Mouse (Mus musculus) liver, embryonic 14.5 days (tissue): ENCODE results near the gene Cacna2d2. TPM values are rescaled to one million over a fixed set of nuclear protein-coding genes. Genes with fewer than 3 reads are reported as not detected.

Experiments used
- ATAC-seq: fragments of 200-750 bp; cut with Nextera tagmentation; 2 replicates; pipeline ENCODE4 v1.8.0; 2017; ENCODE audit warnings: moderate number of reproducible peaks, mild to moderate bottlenecking, moderate library complexity; ENCODE audit not compliant: insufficient read depth
- DNase-seq, 3 experiments: peaks; one replicate each; pipeline ENCODE4 v3.0.0-alpha.2; 2012 to 2013; ENCODE audit warnings: low read depth in 3 of 3, low spot score in 3 of 3
- H3K27ac ChIP-seq: fragments of 300-500 bp; sonication (generic); 2 replicates; pipeline ENCODE4 v1.5.1; 2014; ENCODE audit warnings: moderate library complexity, mild to moderate bottlenecking, control low read depth, inconsistent platforms
- H3K27me3 ChIP-seq: fragments of 300-500 bp; sonication (generic); 2 replicates; pipeline ENCODE4 v1.6.1; 2014; ENCODE audit warnings: mild to moderate bottlenecking, low read length, moderate library complexity; ENCODE audit not compliant: control insufficient read depth, insufficient read depth
- H3K36me3 ChIP-seq: fragments of 300-500 bp; sonication (generic); replicated peaks from 2 replicates; pipeline ENCODE4 v1.6.1; 2014; ENCODE audit warnings: low read depth; ENCODE audit not compliant: control insufficient read depth, insufficient read depth
- H3K4me1 ChIP-seq, 2 experiments: fragments of 200-500 bp in 1 of 2; fragments of 300-500 bp in 1 of 2; sonication (generic) in 1 of 2; replicated peaks; 2 replicates each; pipeline ENCODE4 v1.6.1; 2012 to 2014; ENCODE audit warnings: antibody characterized with exemption in 1 of 2, inconsistent platforms in 1 of 2, low read length in 1 of 2; ENCODE audit not compliant: control insufficient read depth in 2 of 2, insufficient read depth in 2 of 2
- H3K4me2 ChIP-seq: fragments of 300-500 bp; sonication (generic); 2 replicates; pipeline ENCODE4 v1.6.1; 2014; ENCODE audit warnings: low read depth, mild to moderate bottlenecking, control low read depth, moderate library complexity
- H3K4me3 ChIP-seq, 2 experiments: fragments of 200-500 bp in 1 of 2; fragments of 300-500 bp in 1 of 2; sonication (generic) in 1 of 2; 2 replicates each; pipeline ENCODE4 v1.5.1; 2012 to 2014; ENCODE audit warnings: low read depth in 2 of 2, low read length in 2 of 2, mild to moderate bottlenecking in 2 of 2, control low read depth in 1 of 2, inconsistent platforms in 1 of 2, moderate library complexity in 1 of 2; ENCODE audit not compliant: insufficient read depth in 1 of 2
- H3K9ac ChIP-seq: fragments of 300-500 bp; sonication (generic); replicated peaks from 2 replicates; pipeline ENCODE4 v1.6.1; 2014; ENCODE audit warnings: mild to moderate bottlenecking, control low read depth, moderate library complexity
- H3K9me3 ChIP-seq: fragments of 300-500 bp; sonication (generic); 2 replicates; pipeline ENCODE4 v1.6.1; 2016; ENCODE audit warnings: low read length, mixed read lengths; ENCODE audit not compliant: control insufficient read depth
- CTCF ChIP-seq: IDR thresholded peaks from 2 replicates; pipeline ENCODE4 v1.5.1; 2016; ENCODE audit warnings: antibody characterized with exemption, low read depth, control low read depth
- EP300 ChIP-seq: IDR thresholded peaks from 2 replicates; pipeline ENCODE4 v1.6.1; 2016; ENCODE audit warnings: antibody characterized with exemption, low read depth
- WGBS: fragments of 180-500 bp; shearing (Covaris S2); extraction: QIAGEN DNeasy Blood & Tissue Kit; methylation state at CpG from one replicate; pipeline ENCODE4 v1.1.7; 2014; ENCODE audit not compliant: insufficient replicate concordance; 5-methylcytosine and 5-hydroxymethylcytosine counted together
- polyA plus RNA-seq, 2 experiments: library from polyadenylated mRNA; depleted of rRNA in 1 of 2; stranded (reverse) in 1 of 2; unstranded in 1 of 2; fragments of >200 nt; fragmentation: Nextera tagmentation in 1 of 2; extraction: Ambion mirVana in 1 of 2; gene quantifications; 2 replicates each; pipeline versions ENCODE4 v1.2.1 to v1.2.3; 2012 to 2014

Gene Cacna2d2
- polyA plus RNA-seq, 2 experiments: 0.06 TPM; not detected in 1

DNA sequence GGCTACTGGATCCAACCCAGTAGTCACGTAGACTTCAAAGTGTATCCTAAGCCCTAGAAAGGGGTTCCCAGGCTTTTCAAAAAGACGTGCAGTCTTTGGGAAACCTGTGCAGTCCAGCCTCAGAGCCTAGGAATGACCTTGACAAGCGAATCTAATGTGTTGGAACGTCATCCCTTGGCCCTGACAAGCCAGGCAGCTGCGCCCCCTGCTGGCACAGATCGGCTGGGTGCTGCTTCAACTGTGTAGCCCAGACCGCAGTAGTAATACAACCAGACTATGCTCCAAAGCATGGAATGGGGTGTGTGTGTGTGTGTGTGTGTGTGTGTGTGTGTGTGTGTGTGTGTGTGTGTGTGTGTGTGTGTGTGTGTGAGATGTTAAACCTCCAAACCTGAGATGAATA, 64.1 kb downstream of the Cacna2d2 start:
- 12% methylated on average over 7 of the region's 7 CpGs for WGBS
- Histone ChIP-seq H3K4me2 (peak overlapping the region; percentile 36), H3K9me3 (no peaks in the 10 kb centered on the region), H3K4me1 (peaks cover 18 to 25% of the 10 kb centered on the region in 2 experiments), H3K36me3 (no peaks in the 10 kb centered on the region), H3K9ac (no peak overlapping the region), H3K27me3 (no peaks in the 10 kb centered on the region), H3K4me3 (no peak overlapping the region), H3K27ac (no peak overlapping the region)
- DNase-seq (peak; percentile 61 to 66 (median 65)), ATAC-seq (peak; percentile 79)
- TF ChIP-seq EP300 (no peak), CTCF (peak; percentile 99)

GRCm38 (mm10) chr9:107464130-107464529, 64.7 kb downstream of the Cacna2d2 start:
- H3K9ac ChIP-seq: no peak overlapping the region; the same call in 1 of the 2 replicates
- peak overlapping the region; percentile 36 for H3K4me2 ChIP-seq
- H3K9me3 ChIP-seq: no peaks in the 10 kb centered on the region
- no peaks in the 10 kb centered on the region for H3K36me3 ChIP-seq
- TF ChIP-seq EP300: peak; percentile 60
- TF ChIP-seq CTCF: no peak
- H3K27ac ChIP-seq: no peak overlapping the region
- 10% methylated on average over 9 of the region's 9 CpGs for WGBS
- peaks cover 18 to 25% of the 10 kb centered on the region in 2 experiments for H3K4me1 ChIP-seq
- H3K4me3 ChIP-seq: no peak overlapping the region
- no peaks in the 10 kb centered on the region for H3K27me3 ChIP-seq
- DNase-seq (peak in 2 of 3 experiments; percentile 57 to 59), ATAC-seq (peak; percentile 71)

- Histone ChIP-seq H3K4me1 (peaks cover 18 to 25% of the 10 kb centered on the region in 2 experiments), H3K9ac (no peak overlapping the region), H3K36me3 (no peaks in the 10 kb centered on the region), H3K4me3 (no peak overlapping the region), H3K4me2 (no peak overlapping the region), H3K27me3 (no peaks in the 10 kb centered on the region), H3K27ac (no peak overlapping the region), H3K9me3 (no peaks in the 10 kb centered on the region)
- 54% methylated on average over 6 of the region's 6 CpGs for whole genome bisulfite sequencing
- DNase-seq (no peak), ATAC-seq (no peak)
- TF ChIP-seq CTCF (no peak), EP300 (no peak)
Measured at GRCm38 (mm10) chr9:107465657-107466056, 66.2 kb downstream of the Cacna2d2 start.

DNA sequence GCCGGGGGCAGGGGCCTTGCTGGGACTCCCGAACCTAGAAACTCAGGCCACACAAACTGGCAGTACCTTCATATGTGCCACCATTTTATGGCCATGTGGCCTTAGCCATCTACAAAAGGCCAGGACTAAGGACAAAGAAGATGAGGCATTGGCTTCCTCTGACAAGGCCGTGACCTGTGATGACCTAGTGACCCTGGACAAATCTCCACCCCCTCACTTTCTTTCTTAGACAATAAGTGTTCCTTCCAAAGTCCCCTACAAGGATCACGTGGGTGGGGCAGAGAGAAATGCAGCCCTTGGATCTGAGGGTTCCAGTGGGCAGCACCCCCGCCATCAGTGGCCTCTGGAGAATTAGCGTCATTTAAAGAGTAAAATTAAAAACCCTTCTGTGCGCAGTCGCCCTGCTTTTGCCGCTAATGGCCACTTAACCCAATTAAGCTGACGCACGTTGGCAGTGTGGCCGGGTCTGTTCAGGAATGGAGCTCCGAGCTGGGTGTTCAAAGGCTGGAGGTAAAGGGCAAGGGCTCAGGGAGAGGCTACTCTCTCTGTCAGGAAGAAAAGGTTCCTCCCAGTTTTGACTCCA, 69.9 kb downstream of the Cacna2d2 start:
- no peak for ATAC-seq
- Histone ChIP-seq H3K27ac (no peak overlapping the region), H3K36me3 (no peaks in the 10 kb centered on the region), H3K9me3 (no peaks in the 10 kb centered on the region), H3K27me3 (no peaks in the 10 kb centered on the region), H3K9ac (no peak overlapping the region), H3K4me1 (peaks cover 4 to 5% of the 10 kb centered on the region in 2 experiments), H3K4me3 (no peak overlapping the region), H3K4me2 (no peak overlapping the region)
- 70% methylated on average over 13 of the region's 13 CpGs for WGBS
- TF ChIP-seq CTCF: no peak
- no peak for TF ChIP-seq EP300
- DNase-seq: no peak

GRCm38 (mm10) chr9:107470427-107470826, 71.0 kb downstream of the Cacna2d2 start:
- Histone ChIP-seq H3K4me3 (no peak overlapping the region), H3K27me3 (no peaks in the 10 kb centered on the region), H3K4me1 (no peaks in the 10 kb centered on the region), H3K9ac (no peak overlapping the region), H3K4me2 (no peak overlapping the region), H3K9me3 (no peaks in the 10 kb centered on the region), H3K27ac (no peak overlapping the region), H3K36me3 (no peaks in the 10 kb centered on the region)
- no peak for DNase-seq
- no peak for TF ChIP-seq EP300
- no peak for TF ChIP-seq CTCF
- ATAC-seq: no peak
- WGBS: 72% methylated on average over 15 of the region's 15 CpGs
